Mouse (Mus musculus) embryonic fibroblast, embryonic 13.5 days (primary cell): Measurements from ENCODE around the gene Cdk14.

Experiments used
- CTCF ChIP-seq: IDR thresholded peaks from 2 replicates; pipeline ENCODE4 v1.5.1; 2011; ENCODE audit warnings: mild to moderate bottlenecking, control low read depth, low read length, moderate library complexity, borderline replicate concordance; ENCODE audit not compliant: insufficient read depth
- POLR2A ChIP-seq: IDR thresholded peaks from 2 replicates; pipeline ENCODE4 v1.6.1; 2011; ENCODE audit warnings: low read depth, mild to moderate bottlenecking, control low read depth, low read length, moderate library complexity

- no peak for TF ChIP-seq POLR2A
- no peak for TF ChIP-seq CTCF
Measured at GRCm38 (mm10) chr5:4893206-4893851, 526.8 kb downstream of the Cdk14 start.
